Mouse (Mus musculus): ENCODE data around the gene Hist1h3d. TPM values are rescaled to one million over a fixed set of nuclear protein-coding genes. Genes with fewer than 3 reads are reported as not detected.
A peak's percentile ranks its signal among the peaks of the same experiment; 100 is the strongest.
"Not testable (repeated sequence)": the region's sequence is repeated elsewhere in the genome, so short reads cannot be mapped to it uniquely, and the experiment has no call there.

Gene Hist1h3d
- total RNA-seq, 2 experiments from 2014 or later = 12.1 to 13.0 TPM

DNA sequence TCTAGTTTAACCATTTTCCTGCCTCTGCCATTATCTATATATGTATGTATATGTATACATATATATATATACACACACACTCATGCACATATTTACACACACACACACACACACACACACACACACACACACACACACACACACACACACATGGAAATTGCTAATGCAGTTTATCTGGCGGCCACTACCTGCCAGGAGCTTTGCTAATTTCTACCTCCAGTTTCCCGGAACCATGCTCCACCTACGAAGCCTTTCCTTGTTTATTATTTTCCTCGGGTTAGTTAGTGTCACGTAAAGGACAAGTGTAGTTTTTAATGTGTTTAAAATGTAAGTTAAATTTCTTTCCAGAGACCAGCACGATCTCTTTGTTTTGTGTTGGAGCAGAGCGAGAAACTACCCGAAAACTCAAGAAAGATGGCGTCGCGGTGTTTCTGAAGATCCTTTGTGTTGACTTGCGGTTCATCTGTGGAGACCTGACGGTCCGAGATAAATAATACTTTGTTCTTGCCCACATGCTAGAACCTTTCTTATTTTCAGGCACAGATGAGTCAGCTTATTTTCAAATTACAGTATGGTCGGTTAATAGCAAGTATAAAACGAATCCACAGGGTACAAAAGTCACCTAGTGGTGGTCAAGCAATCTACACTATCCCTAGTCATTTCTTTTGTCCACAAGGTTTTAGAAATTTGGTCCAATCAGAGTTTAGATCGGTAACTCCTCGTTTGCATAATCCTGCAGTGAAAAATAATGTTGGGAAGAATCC, 12.7 kb upstream of the Hist1h3d start:
- peak overlapping the region; percentile 97 for H3K27ac ChIP-seq
- peak overlapping the region; percentile 73 for H3K4me3 ChIP-seq
- DNase-seq (ENCODE audit: low spot score in 2 of 2) = no peak
- peak; percentile 81 for TF ChIP-seq CTCF (conservative IDR thresholded peaks at IDR 0.05)

- Histone ChIP-seq H3K27ac (no peak overlapping the region), H3K4me3 (no peak overlapping the region)
- DNase-seq (ENCODE audit: low spot score in 2 of 2) = no peak
- TF ChIP-seq CTCF (conservative IDR thresholded peaks at IDR 0.05) = no peak
These were observed 11.1 kb upstream of the Hist1h3d start for GRCm38 (mm10) chr13:23564482-23564881.

GRCm38 (mm10) chr13:23570261-23571021, 5.1 kb upstream of the Hist1h3d start:
- peak overlapping the region; percentile 95 for H3K27ac ChIP-seq
- peak overlapping the region; percentile 73 for H3K4me3 ChIP-seq
- DNase-seq (ENCODE audit: low spot score in 2 of 2) = not testable (repeated sequence)

- Histone ChIP-seq H3K27ac (peak within 1 kb of the TSS; percentile 95), H3K4me3 (peak within 1 kb of the TSS; percentile 73)
- TF ChIP-seq CTCF (conservative IDR thresholded peaks at IDR 0.05) = no peak
- peak; percentile 72 to 92 for DNase-seq (ENCODE audit: low spot score in 2 of 2)
These were observed 4.5 kb upstream of the Hist1h3d start, which contains the start of the genes Hist1h2ae and Hist1h2bg for GRCm38 (mm10) chr13:23571022-23571503. Gene Hist1h2ae, minus strand, starts transcription at chr13:23571220. Gene Hist1h2bg, plus strand, starts transcription at chr13:23571396.

GRCm38 (mm10) chr13:23571504-23572217, 3.9 kb upstream of the Hist1h3d start:
- peak overlapping the region; percentile 95 for H3K27ac ChIP-seq
- peak overlapping the region; percentile 73 for H3K4me3 ChIP-seq
- not testable (repeated sequence) for DNase-seq (ENCODE audit: low spot score in 2 of 2)

DNA sequence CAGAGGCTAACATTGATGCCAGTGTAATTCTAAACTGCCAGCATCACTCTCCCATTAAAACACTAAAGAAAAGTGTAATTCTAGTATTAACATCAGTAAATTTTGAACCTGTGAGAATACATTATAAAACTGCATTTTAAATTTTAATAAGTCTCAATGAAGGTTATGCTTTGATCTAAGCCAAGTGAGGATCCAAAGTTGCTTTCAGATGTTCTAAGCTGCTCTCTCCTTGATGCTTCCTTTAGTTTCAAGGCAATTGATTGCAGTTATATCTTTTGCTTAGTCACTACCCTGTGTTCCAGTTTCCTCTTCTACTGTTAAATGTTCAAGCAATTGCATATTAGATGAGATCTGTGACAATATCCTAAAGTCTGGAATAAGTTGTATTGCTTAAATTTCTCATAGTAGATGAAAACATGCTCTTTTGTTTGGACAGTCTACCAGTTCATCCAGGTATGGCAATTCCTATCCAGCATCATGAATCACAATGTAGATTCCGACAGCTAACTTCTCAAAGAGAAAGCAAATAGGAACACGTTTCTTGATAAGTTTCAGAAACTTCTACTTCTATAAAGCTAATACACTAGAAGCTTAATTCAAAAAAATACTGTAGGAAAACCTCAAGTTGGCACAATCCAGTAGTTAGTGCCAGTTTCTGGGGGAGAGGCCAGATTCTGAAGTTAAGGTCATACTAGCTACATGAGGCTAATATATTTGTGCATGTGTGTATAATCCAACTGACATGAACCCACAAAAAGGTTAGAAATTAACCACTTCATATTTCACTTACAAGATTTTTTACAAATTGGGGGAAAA, 3.1 kb upstream of the Hist1h3d start:
- no peak for DNase-seq (ENCODE audit: low spot score in 2 of 2)
- peak overlapping the region; percentile 95 for H3K27ac ChIP-seq
- no peak for TF ChIP-seq CTCF (conservative IDR thresholded peaks at IDR 0.05)

GRCm38 (mm10) chr13:23573034-23573897, 2.3 kb upstream of the Hist1h3d start:
- not testable (repeated sequence) for DNase-seq (ENCODE audit: low spot score in 2 of 2)
- Histone ChIP-seq H3K4me3 (peak overlapping the region; percentile 73), H3K27ac (peak overlapping the region; percentile 95)

More for the DNA sequence above, 3.1 kb upstream of the Hist1h3d start:
- H3K4me3 ChIP-seq = peak overlapping the region; percentile 73

DNA sequence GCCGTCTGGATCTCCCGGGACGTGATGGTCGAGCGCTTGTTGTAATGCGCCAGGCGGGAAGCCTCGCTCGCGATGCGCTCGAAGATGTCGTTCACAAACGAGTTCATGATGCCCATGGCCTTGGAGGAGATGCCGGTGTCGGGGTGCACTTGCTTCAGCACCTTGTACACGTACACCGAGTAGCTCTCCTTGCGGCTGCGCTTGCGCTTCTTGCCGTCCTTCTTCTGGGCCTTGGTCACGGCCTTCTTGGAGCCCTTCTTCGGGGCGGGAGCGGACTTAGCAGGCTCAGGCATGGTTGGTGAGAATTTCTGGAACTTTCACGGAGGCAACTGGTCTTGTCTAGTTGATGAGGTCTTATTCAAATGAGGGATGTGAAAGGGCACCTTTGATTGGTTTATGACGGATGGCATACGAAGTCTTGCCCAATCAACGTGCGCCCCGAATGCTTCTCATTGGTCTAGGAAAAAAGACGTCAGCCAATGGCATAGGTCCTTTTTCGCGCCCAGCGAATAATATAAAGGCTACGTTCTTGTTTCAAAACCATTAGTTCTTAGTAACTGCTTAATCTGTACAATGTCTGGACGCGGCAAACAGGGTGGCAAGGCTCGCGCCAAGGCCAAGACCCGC, 1.6 kb upstream of the Hist1h3d start, which contains the start of the genes Hist1h2bf and Hist1h2ad:
Gene Hist1h2bf (minus strand): TSS at position 299 of the 627 bp plus-strand sequence.
Gene Hist1h2ad (plus strand): TSS at position 484 of the 627 bp plus-strand sequence.
- peak; percentile 89 to 97 for DNase-seq (ENCODE audit: low spot score in 2 of 2)
- Histone ChIP-seq H3K4me3 (peak within 1 kb of the TSS; percentile 73), H3K27ac (peak within 1 kb of the TSS; percentile 76)
- 0 out of 2 replicates have a peak, but pooled peaks have one; percentile 6 for TF ChIP-seq CTCF (conservative IDR thresholded peaks at IDR 0.05)

- H3K27ac ChIP-seq = peak overlapping the region; percentile 64
- H3K4me3 ChIP-seq = peak overlapping the region; percentile 73
- DNase-seq (ENCODE audit: low spot score in 2 of 2) = not testable (repeated sequence)
These were observed 905 bp upstream of the Hist1h3d start for GRCm38 (mm10) chr13:23574546-23575170.

DNA sequence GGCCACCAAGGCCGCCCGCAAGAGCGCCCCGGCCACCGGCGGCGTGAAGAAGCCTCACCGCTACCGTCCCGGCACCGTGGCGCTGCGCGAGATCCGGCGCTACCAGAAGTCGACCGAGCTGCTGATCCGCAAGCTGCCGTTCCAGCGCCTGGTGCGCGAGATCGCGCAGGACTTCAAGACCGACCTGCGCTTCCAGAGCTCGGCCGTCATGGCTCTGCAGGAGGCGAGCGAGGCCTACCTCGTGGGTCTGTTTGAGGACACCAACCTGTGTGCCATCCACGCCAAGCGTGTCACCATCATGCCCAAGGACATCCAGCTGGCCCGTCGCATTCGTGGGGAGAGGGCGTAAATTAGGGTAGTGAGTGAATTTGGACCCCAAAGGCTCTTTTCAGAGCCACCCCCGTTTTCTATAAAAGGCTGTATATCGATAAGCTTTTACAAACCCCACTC, 326 bp downstream of the Hist1h3d start:
- DNase-seq (ENCODE audit: low spot score in 2 of 2) = not testable (repeated sequence)
- Histone ChIP-seq H3K4me3 (peak overlapping the region; percentile 61), H3K27ac (peak overlapping the region; percentile 84)
